Mouse (Mus musculus) lung, embryonic 16.5 days (tissue): ENCODE measurements around the gene Olfml1. TPM values are rescaled to one million over a fixed set of nuclear protein-coding genes. Genes with fewer than 3 reads are reported as not detected.

ENCODE experiments used
- ATAC-seq: fragments of 200-750 bp; cut with Nextera tagmentation; 2 replicates; pipeline ENCODE4 v1.8.0; 2017; ENCODE audit warnings: low read depth, mild to moderate bottlenecking, moderate library complexity
- H3K27ac ChIP-seq: fragments of 300-500 bp; sonication (generic); 2 replicates; pipeline ENCODE4 v1.5.1; 2014; ENCODE audit warnings: mild to moderate bottlenecking, control low read depth, low read length
- H3K27me3 ChIP-seq: fragments of 300-500 bp; sonication (generic); 2 replicates; pipeline ENCODE4 v1.6.1; 2014; ENCODE audit warnings: low read depth, low read length, mixed read lengths; ENCODE audit not compliant: control insufficient read depth, insufficient read depth
- H3K36me3 ChIP-seq: fragments of 300-500 bp; sonication (generic); 2 replicates; pipeline ENCODE4 v1.6.1; 2014; ENCODE audit warnings: low read length; ENCODE audit not compliant: control insufficient read depth, insufficient read depth
- H3K4me1 ChIP-seq: fragments of 300-500 bp; sonication (generic); replicated peaks from 2 replicates; pipeline ENCODE4 v1.6.1; 2014; ENCODE audit warnings: low read length, mixed read lengths; ENCODE audit not compliant: control insufficient read depth, insufficient read depth
- H3K4me2 ChIP-seq: fragments of 300-500 bp; sonication (generic); 2 replicates; pipeline ENCODE4 v1.6.1; 2014; ENCODE audit warnings: low read depth, low read length, control low read depth
- H3K4me3 ChIP-seq: fragments of 300-500 bp; sonication (generic); 2 replicates; pipeline ENCODE4 v1.5.1; 2014; ENCODE audit warnings: mild to moderate bottlenecking, low read length, control low read depth
- H3K9ac ChIP-seq: fragments of 300-500 bp; sonication (generic); 2 replicates; pipeline ENCODE4 v1.6.1; 2014; ENCODE audit warnings: low read length, control low read depth
- H3K9me3 ChIP-seq: fragments of 300-500 bp; sonication (generic); 2 replicates; pipeline ENCODE4 v1.6.1; 2016; ENCODE audit warnings: low read length; ENCODE audit not compliant: control insufficient read depth
- WGBS: fragments of 180-500 bp; shearing (Covaris S2); extraction: QIAGEN DNeasy Blood & Tissue Kit; methylation state at CpG from one replicate; pipeline ENCODE4 v1.1.7; 2014; 5-methylcytosine and 5-hydroxymethylcytosine counted together
- polyA plus RNA-seq: library from polyadenylated mRNA; unstranded; fragments of >200 nt; fragmentation: Nextera tagmentation; extraction: Ambion mirVana; gene quantifications from 2 replicates; pipeline ENCODE4 v1.2.1, GENCODE M21; 2015

Gene Olfml1
- polyA plus RNA-seq, result 15.6 and 16.6 TPM in 2 replicates

DNA sequence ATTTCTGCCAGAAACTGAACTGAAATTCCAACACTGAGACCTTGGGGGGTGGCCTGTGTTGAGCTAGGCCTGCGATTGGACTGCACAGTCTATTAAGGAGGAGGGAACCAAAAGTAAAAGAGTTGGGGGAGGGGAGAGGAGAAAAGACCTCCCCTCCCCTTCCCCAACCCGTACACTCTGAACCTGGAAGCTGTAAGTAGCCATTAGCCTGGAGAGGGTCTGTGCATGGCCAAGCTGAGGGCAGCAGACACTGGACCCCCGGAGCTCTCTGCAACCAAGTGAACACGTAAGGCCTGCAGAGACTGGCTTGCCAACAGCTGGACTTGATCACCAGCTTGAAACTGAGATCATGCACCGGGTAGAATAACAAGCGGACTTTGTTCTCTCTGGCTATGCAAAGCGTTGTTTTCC, at the start of gene Olfml1:
Gene Olfml1, plus strand, starts transcription at position 186 of the 411 bp plus-strand sequence.
- Histone ChIP-seq H3K4me1 (no peaks in the 10 kb centered on the region), H3K9me3 (peaks cover 3% of the 10 kb centered on the region; the same call in 1 of the 2 replicates), H3K36me3 (peaks cover 5% of the 10 kb centered on the region), H3K27ac (peak within 1 kb of the TSS; percentile 85), H3K4me2 (peak within 1 kb of the TSS; percentile 54), H3K9ac (peak within 1 kb of the TSS; percentile 56), H3K27me3 (no peaks in the 10 kb centered on the region), H3K4me3 (peak within 1 kb of the TSS; percentile 42)
- WGBS, result 29% methylated on average over 7 of the region's 7 CpGs
- ATAC-seq, result peak; percentile 97

DNA sequence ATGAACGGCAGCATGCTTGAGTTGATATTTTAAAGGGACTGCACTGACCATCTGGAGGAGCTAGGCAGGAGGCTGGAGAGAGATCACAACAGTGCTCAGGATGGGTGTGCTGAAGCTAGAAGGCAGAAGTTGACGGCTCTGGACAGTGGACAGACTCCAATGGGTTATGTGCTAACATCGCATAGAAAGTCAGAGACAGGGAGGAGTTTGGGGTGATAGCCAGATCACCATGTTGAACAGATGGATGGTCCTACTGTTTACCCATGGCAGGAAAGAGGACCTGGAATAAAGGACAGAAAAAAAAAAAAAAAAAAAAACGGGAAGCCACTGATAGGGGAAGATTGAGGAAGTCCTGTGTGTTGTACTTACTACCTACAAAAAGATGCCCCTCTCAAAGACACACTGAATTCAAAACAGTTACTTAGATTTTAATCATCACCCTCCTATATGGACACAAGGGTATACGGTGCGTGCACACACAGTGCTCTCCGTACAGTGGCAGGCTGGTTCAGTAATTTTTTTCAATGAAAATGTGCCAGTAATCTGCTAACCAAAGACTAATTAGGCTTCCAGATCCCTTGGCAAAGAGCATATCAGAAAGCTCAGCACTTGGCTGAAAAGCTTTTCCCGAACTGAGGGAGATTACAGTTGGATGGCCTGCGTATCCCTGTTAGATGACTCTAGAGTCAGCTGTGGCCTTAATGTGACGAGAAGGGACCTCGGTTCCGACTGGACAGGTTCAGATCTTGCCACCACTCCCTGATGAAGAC, 47.8 kb upstream of the Olfml1 start:
- Histone ChIP-seq H3K4me2 (no peak overlapping the region), H3K36me3 (no peaks in the 10 kb centered on the region), H3K27me3 (no peaks in the 10 kb centered on the region), H3K4me3 (no peak overlapping the region), H3K27ac (no peak overlapping the region), H3K9me3 (no peaks in the 10 kb centered on the region), H3K4me1 (no peaks in the 10 kb centered on the region; the same call in 1 of the 2 replicates), H3K9ac (no peak overlapping the region)
- 81% methylated on average over 12 of the region's 12 CpGs for WGBS
- no peak for ATAC-seq

DNA sequence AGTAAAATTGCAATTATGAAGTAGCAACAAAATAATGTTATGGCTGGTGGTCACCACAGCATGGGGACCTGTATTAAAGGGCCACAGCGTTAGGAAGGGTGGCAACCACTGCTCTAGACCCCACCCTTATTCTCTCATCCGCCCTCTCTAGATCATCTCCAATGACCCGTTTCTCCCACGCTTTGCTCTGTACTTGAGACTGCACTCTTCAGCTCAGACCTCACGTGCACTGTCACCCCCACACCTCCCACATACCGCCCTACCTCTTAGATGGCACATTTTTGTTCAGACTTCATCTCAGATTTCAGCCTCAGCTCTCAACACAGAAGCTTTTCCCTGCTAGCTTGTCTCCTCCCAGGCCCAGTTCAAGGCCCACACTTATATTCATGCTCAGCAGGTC, 45.8 kb upstream of the Olfml1 start:
- Histone ChIP-seq H3K36me3 (no peaks in the 10 kb centered on the region), H3K27ac (no peak overlapping the region), H3K4me3 (no peak overlapping the region), H3K4me1 (no peaks in the 10 kb centered on the region; the same call in 1 of the 2 replicates), H3K9ac (no peak overlapping the region), H3K27me3 (no peaks in the 10 kb centered on the region), H3K9me3 (no peaks in the 10 kb centered on the region), H3K4me2 (no peak overlapping the region)
- ATAC-seq, result no peak
- 64% methylated on average over 6 of the region's 6 CpGs for WGBS

DNA sequence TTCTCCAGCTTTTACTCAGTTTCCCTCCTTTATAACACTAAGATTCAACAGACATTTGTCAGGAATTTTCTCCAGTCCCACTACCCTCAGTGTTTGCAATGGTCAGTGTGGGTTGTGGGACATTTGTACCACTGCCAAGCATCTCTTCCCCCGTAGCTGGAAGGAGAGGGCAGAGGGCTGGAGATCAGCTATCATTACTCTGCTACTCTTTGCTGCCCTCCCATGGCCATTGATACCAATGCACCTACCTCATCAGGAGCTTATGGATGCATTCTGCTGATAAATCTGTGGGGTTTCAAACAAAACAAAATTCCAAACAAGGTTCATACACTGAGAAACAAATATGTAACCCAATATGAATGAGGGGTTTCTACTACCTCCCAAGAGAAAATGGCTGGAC, 40.9 kb upstream of the Olfml1 start:
- ATAC-seq, result no peak
- H3K9me3 ChIP-seq, result no peaks in the 10 kb centered on the region
- H3K4me1 ChIP-seq, result no peaks in the 10 kb centered on the region
- H3K4me2 ChIP-seq, result no peak overlapping the region
- no peak overlapping the region for H3K4me3 ChIP-seq
- WGBS, result 5% methylated on average over 1 of the region's 1 CpGs
- no peaks in the 10 kb centered on the region for H3K36me3 ChIP-seq
- H3K27ac ChIP-seq, result no peak overlapping the region
- no peaks in the 10 kb centered on the region for H3K27me3 ChIP-seq
- no peak overlapping the region for H3K9ac ChIP-seq

GRCm38 (mm10) chr7:107528169-107528772, 39.0 kb upstream of the Olfml1 start:
- Histone ChIP-seq H3K27me3 (no peaks in the 10 kb centered on the region), H3K9me3 (no peaks in the 10 kb centered on the region), H3K27ac (no peak overlapping the region), H3K4me1 (no peaks in the 10 kb centered on the region), H3K4me2 (no peak overlapping the region), H3K9ac (no peak overlapping the region), H3K36me3 (no peaks in the 10 kb centered on the region), H3K4me3 (no peak overlapping the region)
- 52% methylated on average over 3 of the region's 3 CpGs for WGBS
- no peak for ATAC-seq

GRCm38 (mm10) chr7:107529364-107529763, 37.9 kb upstream of the Olfml1 start:
- H3K9me3 ChIP-seq, result no peaks in the 10 kb centered on the region
- no peak overlapping the region for H3K27ac ChIP-seq
- H3K9ac ChIP-seq, result no peak overlapping the region
- H3K4me3 ChIP-seq, result no peak overlapping the region
- no peak overlapping the region for H3K4me2 ChIP-seq
- 33% methylated on average over 5 of the region's 5 CpGs for WGBS
- ATAC-seq, result no peak
- H3K4me1 ChIP-seq, result no peaks in the 10 kb centered on the region
- H3K27me3 ChIP-seq, result no peaks in the 10 kb centered on the region
- H3K36me3 ChIP-seq, result no peaks in the 10 kb centered on the region

- no peaks in the 10 kb centered on the region for H3K36me3 ChIP-seq
- H3K4me3 ChIP-seq, result no peak overlapping the region
- no peak overlapping the region for H3K4me2 ChIP-seq
- no peak overlapping the region for H3K27ac ChIP-seq
- no peaks in the 10 kb centered on the region for H3K4me1 ChIP-seq
- WGBS, result 79% methylated on average over 4 of the region's 4 CpGs
- no peak overlapping the region for H3K9ac ChIP-seq
- no peak for ATAC-seq
- H3K9me3 ChIP-seq, result no peaks in the 10 kb centered on the region
- no peaks in the 10 kb centered on the region for H3K27me3 ChIP-seq
These were observed 31.9 kb upstream of the Olfml1 start for GRCm38 (mm10) chr7:107535311-107535710.

DNA sequence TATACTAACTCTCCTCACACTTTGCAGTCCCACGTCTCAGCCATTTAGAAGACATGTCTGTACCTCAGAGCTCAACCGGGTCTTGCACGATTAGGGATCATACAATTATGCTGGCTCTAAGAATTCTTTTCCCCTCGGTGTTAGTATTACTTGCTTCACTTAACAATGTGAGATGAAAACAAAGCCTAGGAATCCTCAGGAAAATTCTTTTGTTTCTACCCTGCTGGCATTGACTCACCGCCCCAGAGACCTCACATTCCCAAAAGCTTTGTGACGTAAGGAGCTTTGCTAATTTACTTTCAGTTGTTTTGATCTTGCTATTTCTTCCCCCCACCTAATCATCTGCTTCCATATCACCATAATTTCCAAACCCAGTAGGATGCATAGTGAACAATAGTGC, 30.7 kb upstream of the Olfml1 start:
- H3K4me2 ChIP-seq, result no peak overlapping the region
- 59% methylated on average over 6 of the region's 6 CpGs for WGBS
- H3K27me3 ChIP-seq, result no peaks in the 10 kb centered on the region
- H3K9ac ChIP-seq, result no peak overlapping the region
- ATAC-seq, result no peak
- H3K4me1 ChIP-seq, result no peaks in the 10 kb centered on the region
- H3K36me3 ChIP-seq, result no peaks in the 10 kb centered on the region
- H3K27ac ChIP-seq, result no peak overlapping the region
- H3K4me3 ChIP-seq, result no peak overlapping the region
- no peaks in the 10 kb centered on the region for H3K9me3 ChIP-seq

DNA sequence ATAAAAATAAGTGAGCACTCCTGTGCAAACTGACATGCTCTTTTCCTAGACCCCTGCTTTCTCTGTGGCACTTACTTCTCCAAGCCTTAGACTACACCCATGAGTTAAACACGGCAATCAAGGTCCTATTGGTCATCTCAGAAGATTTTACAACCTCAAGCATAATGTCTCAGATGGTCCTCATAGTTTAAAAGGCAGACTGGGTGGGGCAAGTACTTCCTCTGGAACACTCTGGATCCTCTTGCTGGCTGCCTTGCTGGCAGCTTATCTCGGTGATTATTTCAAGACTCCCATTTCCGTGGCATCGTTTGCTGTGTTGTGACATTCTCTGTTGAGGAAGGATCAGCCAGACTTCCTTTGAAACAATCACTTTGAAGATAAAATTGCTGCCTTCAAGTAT, 27.2 kb upstream of the Olfml1 start:
- Histone ChIP-seq H3K36me3 (no peaks in the 10 kb centered on the region), H3K27me3 (no peaks in the 10 kb centered on the region), H3K4me3 (no peak overlapping the region), H3K4me1 (no peaks in the 10 kb centered on the region), H3K9me3 (no peaks in the 10 kb centered on the region), H3K4me2 (no peak overlapping the region), H3K27ac (no peak overlapping the region), H3K9ac (no peak overlapping the region)
- WGBS, result 11% methylated on average over 4 of the region's 4 CpGs
- no peak for ATAC-seq
